Mouse (Mus musculus): ENCODE measurements around the gene Nxf2. TPM values are rescaled to one million over a fixed set of nuclear protein-coding genes. Genes with fewer than 3 reads are reported as not detected.
"Not testable (repeated sequence)": the region's sequence is repeated elsewhere in the genome, so short reads cannot be mapped to it uniquely, and the experiment has no call there.

Gene Nxf2
- polyA plus RNA-seq, 1 experiment from 2014 or later = 0.83 TPM

DNA sequence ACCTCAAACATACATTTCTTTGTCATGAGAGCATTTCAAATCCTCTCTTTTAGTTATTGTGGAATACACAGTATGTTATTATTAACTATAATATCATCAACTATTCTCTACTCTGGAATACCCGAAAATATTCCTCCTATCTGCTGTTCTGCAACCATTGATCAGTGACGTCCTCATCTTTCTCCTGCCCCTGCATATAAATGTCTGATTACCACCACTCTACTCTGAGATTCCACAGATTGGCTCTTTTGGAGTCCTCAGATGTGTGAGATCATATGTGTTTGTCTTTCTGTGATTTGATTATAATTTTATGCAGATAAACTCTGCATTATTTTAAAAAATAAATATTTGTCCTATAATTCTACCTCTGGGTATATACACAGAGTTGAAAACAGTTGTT is 48.8 kb downstream of the Nxf2 start:
- H3K36me3 ChIP-seq = no peaks in the 10 kb centered on the region
- H3K27me3 ChIP-seq = peaks cover 14% of the 10 kb centered on the region; the same call in 1 of the 2 replicates
- H3K9me3 ChIP-seq = no peaks in the 10 kb centered on the region
- no peaks in the 10 kb centered on the region for H3K4me1 ChIP-seq
- no peak for ATAC-seq (ENCODE audit: low FRiP score, low read depth)
- no peak overlapping the region for H3K4me2 ChIP-seq (replicated peaks)
- no peak overlapping the region for H3K9ac ChIP-seq
- no peak overlapping the region for H3K27ac ChIP-seq
- H3K4me3 ChIP-seq = no peak overlapping the region
- 78% methylated on average over 2 of the region's 2 CpGs for WGBS

DNA sequence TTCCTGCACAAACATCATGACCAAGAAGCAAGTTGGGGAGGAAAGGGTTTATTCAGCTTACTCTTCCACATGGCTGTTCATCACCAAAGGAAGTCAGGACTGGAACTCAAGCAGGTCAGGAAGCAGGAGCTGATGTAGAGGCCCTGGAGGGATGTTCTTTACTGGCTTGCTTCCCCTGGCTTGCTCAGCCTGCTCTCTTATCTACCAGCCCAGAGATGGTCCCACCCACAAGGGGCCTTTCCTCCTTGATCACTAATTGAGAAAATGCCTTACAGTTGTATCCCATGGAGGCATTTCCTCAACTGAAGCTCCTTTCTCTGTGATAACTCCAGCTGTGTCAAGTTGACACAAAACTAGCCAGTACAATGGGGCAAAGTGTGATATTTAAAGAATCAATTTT is 49.2 kb downstream of the Nxf2 start:
- H3K4me1 ChIP-seq; H3K4me2 ChIP-seq (replicated peaks); H3K9ac ChIP-seq; H3K27ac ChIP-seq; H3K9me3 ChIP-seq; H3K4me3 ChIP-seq; H3K36me3 ChIP-seq; ATAC-seq (ENCODE audit: low FRiP score, low read depth): not testable (repeated sequence)
- H3K27me3 ChIP-seq = peaks cover 13% of the 10 kb centered on the region; the same call in 1 of the 2 replicates

DNA sequence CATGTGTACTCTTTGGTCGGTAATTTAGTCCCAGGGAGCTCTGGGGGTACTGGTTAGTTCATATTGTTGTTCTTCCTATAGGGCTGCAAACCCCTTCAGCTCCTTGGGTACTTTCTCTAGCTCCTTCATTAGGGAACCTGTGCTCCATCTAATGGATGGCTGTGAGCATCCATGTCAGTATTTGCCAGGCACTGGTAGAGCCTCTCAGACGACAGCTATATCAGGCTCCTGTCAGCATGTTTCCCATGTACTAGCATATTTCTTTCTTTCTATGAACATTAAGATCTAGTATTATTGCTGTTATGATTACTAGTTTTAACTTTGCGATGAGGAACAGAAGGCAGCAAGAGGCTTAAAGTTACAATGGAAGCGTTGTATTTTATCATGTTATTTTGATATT is 49.7 kb downstream of the Nxf2 start:
- WGBS = 79% methylated on average over 4 of the region's 4 CpGs
- Histone ChIP-seq H3K9me3 (no peaks in the 10 kb centered on the region), H3K36me3 (no peaks in the 10 kb centered on the region), H3K4me1 (no peaks in the 10 kb centered on the region), H3K4me3 (no peak overlapping the region), H3K27ac (no peak overlapping the region), H3K4me2 (replicated peaks) (no peak overlapping the region), H3K9ac (no peak overlapping the region), H3K27me3 (peaks cover 11% of the 10 kb centered on the region; the same call in 1 of the 2 replicates)
- ATAC-seq (ENCODE audit: low FRiP score, low read depth) = no peak

DNA sequence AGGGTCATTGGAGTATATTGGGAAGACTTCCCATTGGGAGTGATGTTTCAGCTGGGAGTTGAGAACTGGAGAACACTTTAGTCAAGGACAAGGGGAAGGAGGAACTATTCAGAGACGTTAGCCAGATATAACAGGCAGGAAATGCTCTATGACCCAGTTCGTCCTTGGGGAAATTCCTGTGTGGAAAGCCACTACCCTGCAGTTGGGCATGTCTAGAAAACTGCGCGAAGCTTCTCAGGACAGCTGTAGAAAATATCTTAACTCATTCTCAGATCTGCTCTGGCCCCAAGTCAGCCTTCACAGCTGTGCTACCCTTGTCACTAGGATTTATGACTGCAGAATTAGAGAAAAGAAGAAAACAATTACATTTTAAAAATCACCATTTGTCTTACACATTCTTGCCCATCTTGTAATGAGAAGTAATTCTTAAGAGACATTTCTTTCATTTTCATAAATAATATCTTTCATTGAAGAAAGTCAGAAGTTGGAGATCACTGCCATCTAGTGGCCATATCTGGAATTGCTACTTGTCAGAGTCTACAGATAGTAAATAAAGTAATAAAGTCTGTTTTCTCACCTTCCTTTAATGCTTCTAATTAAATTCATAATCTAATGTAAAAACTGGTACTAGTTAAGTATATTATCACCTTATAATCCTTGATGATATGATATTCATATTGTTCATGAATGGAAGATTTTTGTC is 51.2 kb downstream of the Nxf2 start:
- H3K4me1 ChIP-seq = no peaks in the 10 kb centered on the region
- H3K4me2 ChIP-seq (replicated peaks) = no peak overlapping the region
- no peaks in the 10 kb centered on the region for H3K9me3 ChIP-seq
- no peak overlapping the region for H3K4me3 ChIP-seq
- ATAC-seq (ENCODE audit: low FRiP score, low read depth) = no peak
- 32% methylated on average over 4 of the region's 4 CpGs for WGBS
- peaks cover 6% of the 10 kb centered on the region; the same call in 1 of the 2 replicates for H3K27me3 ChIP-seq
- H3K27ac ChIP-seq = no peak overlapping the region
- H3K36me3 ChIP-seq = no peaks in the 10 kb centered on the region
- H3K9ac ChIP-seq = no peak overlapping the region

DNA sequence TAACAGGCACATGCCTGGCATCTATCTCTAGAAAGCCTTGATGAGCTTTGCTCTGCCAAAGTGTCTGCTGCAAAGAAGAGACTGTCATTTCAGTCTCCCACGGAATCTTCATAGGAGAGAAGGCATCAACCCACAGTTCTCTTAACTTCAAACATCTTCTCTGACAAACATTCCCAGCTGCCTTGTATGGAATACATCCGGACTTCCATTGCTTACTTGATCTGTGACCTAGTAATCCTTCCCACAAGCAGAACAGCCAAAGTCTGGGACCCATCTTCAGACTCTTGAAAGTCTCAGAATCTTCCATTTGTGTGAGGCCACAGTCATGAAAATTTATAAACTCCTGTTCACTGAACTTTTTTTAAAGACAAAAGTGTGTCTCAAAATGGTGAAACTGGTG is 51.7 kb downstream of the Nxf2 start:
- WGBS = 60% methylated on average over 2 of the region's 2 CpGs
- no peak for ATAC-seq (ENCODE audit: low FRiP score, low read depth)
- no peaks in the 10 kb centered on the region for H3K36me3 ChIP-seq
- no peak overlapping the region for H3K4me2 ChIP-seq (replicated peaks)
- no peaks in the 10 kb centered on the region for H3K4me1 ChIP-seq
- no peak overlapping the region for H3K27ac ChIP-seq
- H3K27me3 ChIP-seq = peaks cover 6% of the 10 kb centered on the region; the same call in 1 of the 2 replicates
- H3K9ac ChIP-seq = no peak overlapping the region
- no peak overlapping the region for H3K4me3 ChIP-seq
- H3K9me3 ChIP-seq = no peaks in the 10 kb centered on the region

DNA sequence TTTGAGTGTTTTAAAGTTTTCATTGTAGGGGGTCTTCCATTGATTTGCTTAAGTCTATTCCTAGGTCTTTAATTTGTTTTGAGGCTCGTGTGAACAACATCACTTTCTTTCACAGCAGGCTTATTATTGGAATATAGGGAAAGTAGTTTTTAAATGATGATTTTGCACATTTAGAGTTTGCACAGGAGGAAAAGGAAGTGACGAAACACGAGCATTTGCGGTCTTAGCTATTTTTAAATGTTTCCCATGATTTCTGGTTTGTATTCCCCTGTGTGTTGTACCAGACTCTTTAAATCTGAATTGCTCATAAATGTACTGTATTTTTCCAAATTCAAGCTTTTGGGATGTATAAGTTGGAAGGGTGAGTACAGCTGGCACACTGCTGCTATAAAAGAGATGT is 54.2 kb downstream of the Nxf2 start:
- Histone ChIP-seq H3K4me3 (no peak overlapping the region), H3K36me3 (no peaks in the 10 kb centered on the region), H3K4me1 (no peaks in the 10 kb centered on the region), H3K9ac (no peak overlapping the region), H3K27ac (no peak overlapping the region), H3K9me3 (no peaks in the 10 kb centered on the region), H3K27me3 (peaks cover 11% of the 10 kb centered on the region), H3K4me2 (replicated peaks) (no peak overlapping the region)
- ATAC-seq (ENCODE audit: low FRiP score, low read depth) = no peak
- WGBS = 62% methylated on average over 4 of the region's 4 CpGs

Other genes with a start within 250 kb of the Nxf2 start
- 74.7 and 76.7 TPM in 2 replicates for gene Armcx1, start 246.8 kb downstream of the Nxf2 start, polyA plus RNA-seq (2015; fragmentation: Nextera tagmentation; extraction: Ambion mirVana)
- 43.6 TPM in 2 replicates for gene Armcx6, start 213.3 kb downstream of the Nxf2 start, polyA plus RNA-seq (2015; fragmentation: Nextera tagmentation; extraction: Ambion mirVana)
- 81.1 and 87.1 TPM in 2 replicates for gene Armcx3, start 208.2 kb downstream of the Nxf2 start, polyA plus RNA-seq (2015; fragmentation: Nextera tagmentation; extraction: Ambion mirVana)
- gene Armcx2, start 155.5 kb downstream of the Nxf2 start, polyA plus RNA-seq (2015; fragmentation: Nextera tagmentation; extraction: Ambion mirVana) = 94.1 and 98.4 TPM in 2 replicates
- 6.4 and 7.0 TPM in 2 replicates for gene Zmat1, start 44.5 kb upstream of the Nxf2 start, polyA plus RNA-seq (2015; fragmentation: Nextera tagmentation; extraction: Ambion mirVana)
- not detected in 2 replicates for gene Gm15023, start 212.9 kb upstream of the Nxf2 start, polyA plus RNA-seq (2015; fragmentation: Nextera tagmentation; extraction: Ambion mirVana)
- gene Tceal6, start 245.9 kb upstream of the Nxf2 start, polyA plus RNA-seq (2015; fragmentation: Nextera tagmentation; extraction: Ambion mirVana) = 9.7 and 10.0 TPM in 2 replicates

Data from limb, embryonic 13.5 days (tissue).